Mouse (Mus musculus): ENCODE results near the gene Ikzf3.

GRCm38 (mm10) chr11:98475630-98476433, 70.0 kb downstream of the Ikzf3 start:
- TF ChIP-seq POLR2A (IDR thresholded peaks at IDR 0.05; ENCODE audit: low read depth, low read length), result no peak
- no peak for TF ChIP-seq CTCF (conservative IDR thresholded peaks at IDR 0.05; ENCODE audit: insufficient read depth, insufficient read length, low read depth, low read length)

All from kidney, adult 2 months (tissue).